Mouse (Mus musculus) ES-E14 (cell line): ENCODE measurements around the gene Mcm9.

ENCODE experiments used
- CHD2 ChIP-seq: IDR thresholded peaks from 2 replicates; pipeline ENCODE4 v1.6.1; 2014; ENCODE audit warnings: mild to moderate bottlenecking, low read depth, low read length, inconsistent platforms
- HCFC1 ChIP-seq: IDR thresholded peaks from 2 replicates; pipeline ENCODE4 v1.6.1; 2012; ENCODE audit warnings: low read length, inconsistent platforms, borderline replicate concordance; ENCODE audit not compliant: insufficient read depth
- MAFK ChIP-seq: IDR thresholded peaks from 2 replicates; pipeline ENCODE4 v1.6.1; 2014; ENCODE audit warnings: mild to moderate bottlenecking, low read depth, low read length, inconsistent platforms; ENCODE audit not compliant: insufficient read depth
- ZNF384 ChIP-seq: IDR thresholded peaks from 2 replicates; pipeline ENCODE4 v1.6.1; 2012; ENCODE audit warnings: low read depth, low read length, inconsistent platforms

- TF ChIP-seq ZNF384 (no peak), CHD2 (no peak), HCFC1 (no peak), MAFK (no peak)
Observed at GRCm38 (mm10) chr10:53502471-53502870, 127.8 kb downstream of the Mcm9 start.
